Comparison of ENCODE assay signal across 12 mouse cellular contexts in the genomic region with DNA sequence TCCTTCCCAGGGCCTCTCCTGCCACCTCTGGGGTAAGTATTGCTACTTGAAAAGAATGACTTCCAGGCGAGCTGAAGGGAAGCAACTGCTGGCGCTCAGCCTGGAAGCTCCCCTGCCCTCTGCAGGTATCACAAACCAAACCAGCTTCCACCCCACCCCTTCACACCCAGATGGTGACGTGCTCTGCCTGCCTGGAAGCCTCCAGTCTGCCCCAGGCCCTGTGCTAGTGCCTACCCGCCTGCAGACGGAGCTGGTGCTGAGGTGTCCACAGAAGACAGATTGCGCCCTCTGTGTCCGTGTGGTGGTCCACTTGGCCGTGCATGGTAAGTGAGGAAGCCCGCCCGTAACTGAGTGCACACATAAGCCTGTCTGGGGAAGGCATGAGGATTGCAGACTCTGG. TPM values are rescaled to one million over a fixed set of nuclear protein-coding genes. Genes with fewer than 3 reads are reported as not detected.
DNase-seq lines count a peak whose midpoint lies in the region; ATAC-seq and TF ChIP-seq lines count a peak whose summit lies in the region.
"Had no signal": no experiment of that assay in that cellular context is flagged by ENCODE, and none has a peak within 500 bp of the region (broad histone marks: within the 10 kb centered on the region; RNA-seq: fewer than 3 reads in every experiment).

No protein-coding gene starts in this region.

- intact Hi-C loops in left cerebral cortex, adult 2 months (cut with DNase I): no loop called here

- H3K9ac ChIP-seq in limb, embryonic 15.5 days: no peak overlapping the region
- H3K9ac ChIP-seq: neural tube, embryonic 12.5 days had no signal

- H3K36me3 ChIP-seq in limb, embryonic 15.5 days: no peaks in the 10 kb centered on the region
- H3K36me3 ChIP-seq in thymus, adult 2 months (ENCODE audit: control insufficient read depth, insufficient read depth, low read length): no peaks in the 10 kb centered on the region
- H3K36me3 ChIP-seq: neural tube, embryonic 12.5 days had no signal

- WGBS in limb, embryonic 15.5 days: 60% methylated on average over 10 of the region's 10 CpGs
- 85% methylated on average over 10 of the region's 10 CpGs for WGBS in thymus, adult 2 months

- H3K4me3 ChIP-seq in left cerebral cortex, adult 2 months: no peak overlapping the region
- H3K4me3 ChIP-seq in limb, embryonic 15.5 days: peak overlapping the region; percentile 34; the same call in 1 of the 2 replicates
- H3K4me3 ChIP-seq in thymus, adult 2 months (ENCODE audit: control insufficient read depth, insufficient read depth, low read length): no peak overlapping the region
- H3K4me3 ChIP-seq: neural tube, embryonic 12.5 days had no signal

- no peak for TF ChIP-seq POLR2A in thymus, adult 2 months (IDR thresholded peaks at IDR 0.05; ENCODE audit: control insufficient read depth, extremely low read depth, insufficient read depth, low read length, poor library complexity)

- peaks cover 34% of the 10 kb centered on the region for H3K4me1 ChIP-seq in limb, embryonic 15.5 days
- H3K4me1 ChIP-seq in thymus, adult 2 months (replicated peaks; ENCODE audit: control insufficient read depth, insufficient read depth, low read length): peaks cover 11% of the 10 kb centered on the region

- no peak for ATAC-seq in limb, embryonic 15.5 days (ENCODE audit: insufficient number of reproducible peaks, low FRiP score, low TSS enrichment, low read depth)

- H3K9me3 ChIP-seq in limb, embryonic 15.5 days: no peaks in the 10 kb centered on the region
- H3K9me3 ChIP-seq: neural tube, embryonic 12.5 days had no signal

- H3K27ac ChIP-seq in left cerebral cortex, adult 2 months: 0 out of 2 replicates have a peak overlapping the region, but pooled peaks have one; percentile 36
- peak overlapping the region; percentile 75 for H3K27ac ChIP-seq in limb, embryonic 15.5 days
- H3K27ac ChIP-seq in thymus, adult 2 months (ENCODE audit: control insufficient read depth, insufficient read depth, low read length): no peak overlapping the region
- H3K27ac ChIP-seq: neural tube, embryonic 12.5 days had no signal

- H3K4me2 ChIP-seq in limb, embryonic 15.5 days: peak overlapping the region; percentile 48

- H3K27me3 ChIP-seq in limb, embryonic 15.5 days: peaks cover 23% of the 10 kb centered on the region
- H3K27me3 ChIP-seq in thymus, adult 2 months (ENCODE audit: control insufficient read depth, insufficient read depth, low read length): no peaks in the 10 kb centered on the region

- peak; percentile 91 for DNase-seq in heart, adult 11 months
- no peak for DNase-seq in heart, postnatal 4 days
- DNase-seq in left cerebral cortex, adult 2 months (ENCODE audit: extremely low spot score in 1 of 2, low spot score in 2 of 2): no peak
- no peak for DNase-seq in left cerebral cortex, adult 9 months (ENCODE audit: low spot score in 2 of 2)
- DNase-seq in ES-CJ7 (ENCODE audit: low read depth, low spot score): peak; percentile 60
- no peak for DNase-seq in right cerebral cortex, adult 2 months (ENCODE audit: low spot score in 2 of 2)
- DNase-seq in thymus, adult 2 months: no peak
- DNase-seq: layer of hippocampus, adult 9-11 months had no signal

- no peak for TF ChIP-seq CTCF in left cerebral cortex, adult 2 months (IDR thresholded peaks at IDR 0.05)
- no peak for TF ChIP-seq CTCF in thymus, adult 2 months (IDR thresholded peaks at IDR 0.05; ENCODE audit: borderline replicate concordance, control insufficient read depth, extremely low read depth, insufficient read depth, low read length, poor library complexity)

RNA-seq across cellular contexts. Expression of a gene that starts 0.8 kb away (rescaled TPM):
- 10 to 100 TPM in 1 of 2 experiments, 1 to 10 TPM in 1; 7.9 to 10.2 TPM for total RNA-seq in heart, postnatal 4 days (2021)
- total RNA-seq in left cerebral cortex, adult 2 months (2021): 1 to 10 TPM; 4.4 to 5.1 TPM
- 58.4 and 63.5 TPM in 2 replicates for polyA plus RNA-seq in limb, embryonic 15.5 days (2015; fragmentation: Nextera tagmentation; extraction: Ambion mirVana)
- polyA plus RNA-seq in thymus, adult 2 months (2012; rRNA removed): 14.3 and 15.4 TPM in 2 replicates
- polyA plus RNA-seq: erythroblast, embryonic 14.5 days had no signal

RNA-seq across cellular contexts. Expression of a gene that starts 11.0 kb away (rescaled TPM):
- total RNA-seq in heart, postnatal 4 days (2021): 10 to 100 TPM; 34.6 to 41.5 TPM
- total RNA-seq in left cerebral cortex, adult 2 months (2021): 100 to 1,000 TPM; 116 to 117 TPM
- 22.1 and 27.2 TPM in 2 replicates for polyA plus RNA-seq in limb, embryonic 15.5 days (2015; fragmentation: Nextera tagmentation; extraction: Ambion mirVana)
- polyA plus RNA-seq in thymus, adult 2 months (2012; rRNA removed): 15.2 and 16.1 TPM in 2 replicates

RNA-seq across cellular contexts. Expression of a gene that starts 13.8 kb away (rescaled TPM):
- total RNA-seq in heart, postnatal 4 days (2021): 1 to 10 TPM; 1.1 to 1.3 TPM
- total RNA-seq in left cerebral cortex, adult 2 months (2021): under 1 TPM; 0.49 to 0.50 TPM
- 8.9 and 9.7 TPM in 2 replicates for polyA plus RNA-seq in limb, embryonic 15.5 days (2015; fragmentation: Nextera tagmentation; extraction: Ambion mirVana)
- polyA plus RNA-seq in thymus, adult 2 months (2012; rRNA removed): 22.8 and 32.5 TPM in 2 replicates
- polyA plus RNA-seq: erythroblast, embryonic 14.5 days had no signal

RNA-seq across cellular contexts. Expression of a gene that starts 29.7 kb away (rescaled TPM):
- total RNA-seq in heart, postnatal 4 days (2021): not detected
- total RNA-seq in left cerebral cortex, adult 2 months (2021): 10 to 100 TPM; 54.9 to 61.1 TPM
- 0.44 and 0.61 TPM in 2 replicates for polyA plus RNA-seq in limb, embryonic 15.5 days (2015; fragmentation: Nextera tagmentation; extraction: Ambion mirVana)
- 0.16 and 0.28 TPM in 2 replicates for polyA plus RNA-seq in thymus, adult 2 months (2012; rRNA removed)
- total RNA-seq: gastrocnemius, postnatal 36 days had no signal
- polyA plus RNA-seq: erythroblast, embryonic 14.5 days had no signal

RNA-seq across cellular contexts. Expression of a gene that starts 29.7 kb away (rescaled TPM):
- 10 to 100 TPM; 28.3 to 34.7 TPM for total RNA-seq in heart, postnatal 4 days (2021)
- total RNA-seq in left cerebral cortex, adult 2 months (2021): 10 to 100 TPM; 35.7 to 36.8 TPM
- polyA plus RNA-seq in limb, embryonic 15.5 days (2015; fragmentation: Nextera tagmentation; extraction: Ambion mirVana): 85.0 and 88.5 TPM in 2 replicates
- polyA plus RNA-seq in thymus, adult 2 months (2012; rRNA removed): 69.6 and 75.5 TPM in 2 replicates

Comparison
In these comparisons a context has a peak if more than half of its experiments do, and no peak if none do; other contexts are left out.
1. DNase-seq: peak in heart, adult 11 months (single experiment) and ES-CJ7 (single experiment); none in heart, postnatal 4 days (single experiment), left cerebral cortex, adult 2 months (0 of 2), left cerebral cortex, adult 9 months (0 of 2), right cerebral cortex, adult 2 months (0 of 2) and thymus, adult 2 months (single experiment).